12 mouse cellular contexts compared by ENCODE assay signal in the genomic region with DNA sequence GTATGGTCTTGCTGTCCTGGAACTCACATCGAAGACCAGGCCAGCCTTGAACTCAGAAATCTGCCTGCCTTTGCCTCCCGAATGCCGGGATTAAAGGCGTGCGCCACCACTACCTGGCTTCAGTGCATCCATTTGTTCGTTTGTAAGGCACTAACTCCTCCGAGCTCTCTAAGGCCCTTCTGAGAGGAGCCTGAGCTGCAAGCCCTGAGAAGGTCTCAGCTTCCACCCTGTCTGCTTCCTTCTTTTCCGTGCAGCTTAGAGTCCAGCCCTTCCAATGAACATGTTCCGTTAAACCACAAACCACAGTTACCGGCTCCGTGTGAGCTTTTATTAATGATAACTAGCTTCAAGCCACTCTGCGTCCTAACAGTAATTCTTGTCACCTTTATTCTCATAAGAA. TPM values are rescaled to one million over a fixed set of nuclear protein-coding genes. Genes with fewer than 3 reads are reported as not detected.
DNase-seq lines count a peak whose midpoint lies in the region; ATAC-seq and TF ChIP-seq lines count a peak whose summit lies in the region.
"Had no signal": no experiment of that assay in that cellular context is flagged by ENCODE, and none has a peak within 500 bp of the region (broad histone marks: within the 10 kb centered on the region; RNA-seq: fewer than 3 reads in every experiment).

No protein-coding gene starts in this region.

- 0 out of 2 replicates have a peak overlapping the region, but pooled peaks have one; percentile 31 for H3K9ac ChIP-seq in liver, embryonic 12.5 days
- H3K9ac ChIP-seq in forebrain, embryonic 14.5 days (ENCODE audit: low read length), result no peak overlapping the region
- H3K9ac ChIP-seq: heart, embryonic 13.5 days; hindbrain, embryonic 15.5 days; kidney, embryonic 15.5 days had no signal

- H3K4me3 ChIP-seq in bone marrow macrophage, adult 2 months (ENCODE audit: insufficient read depth, low read length), result peak overlapping the region; percentile 38
- no peak overlapping the region for H3K4me3 ChIP-seq in liver, embryonic 12.5 days
- no peak overlapping the region for H3K4me3 ChIP-seq in forebrain, embryonic 14.5 days (ENCODE audit: low read depth, low read length)
- H3K4me3 ChIP-seq: heart, embryonic 13.5 days; hindbrain, embryonic 15.5 days; kidney, embryonic 15.5 days had no signal

- 25% methylated on average over 12 of the region's 12 CpGs for WGBS in liver, embryonic 12.5 days (ENCODE audit: insufficient replicate concordance)
- 89% methylated on average over 12 of the region's 12 CpGs for WGBS in forebrain, embryonic 14.5 days

- peak; percentile 82 for ATAC-seq in liver, embryonic 12.5 days
- peak; percentile 78 for ATAC-seq in neutrophil, adult 5-6 weeks (ENCODE audit: extremely low read depth, insufficient number of reproducible peaks, low FRiP score, poor library complexity, severe bottlenecking)
- no peak for ATAC-seq in forebrain, embryonic 14.5 days

- H3K36me3 ChIP-seq in liver, embryonic 12.5 days, result no peaks in the 10 kb centered on the region
- no peaks in the 10 kb centered on the region for H3K36me3 ChIP-seq in forebrain, embryonic 14.5 days (ENCODE audit: control insufficient read depth, insufficient read depth, low read length)
- H3K36me3 ChIP-seq: heart, embryonic 13.5 days; hindbrain, embryonic 15.5 days; kidney, embryonic 15.5 days had no signal

- no peak for TF ChIP-seq POLR2A in bone marrow macrophage, adult 2 months (IDR thresholded peaks at IDR 0.05; ENCODE audit: borderline replicate concordance, low read depth, low read length)

- no peak for TF ChIP-seq CTCF in bone marrow macrophage, adult 2 months (IDR thresholded peaks at IDR 0.05; ENCODE audit: low read depth, low read length)

- peak overlapping the region; percentile 11; the same call in 1 of the 2 replicates for H3K27ac ChIP-seq in bone marrow macrophage, adult 2 months (ENCODE audit: insufficient read depth, low read depth, low read length)
- H3K27ac ChIP-seq in liver, embryonic 12.5 days, result peak overlapping the region; percentile 65; the same call in 1 of the 2 replicates
- H3K27ac ChIP-seq in forebrain, embryonic 14.5 days (ENCODE audit: low read depth, low read length), result no peak overlapping the region
- H3K27ac ChIP-seq: heart, embryonic 13.5 days; hindbrain, embryonic 15.5 days; kidney, embryonic 15.5 days had no signal

- peak overlapping the region; percentile 43 for H3K4me2 ChIP-seq in liver, embryonic 12.5 days
- no peak overlapping the region for H3K4me2 ChIP-seq in forebrain, embryonic 14.5 days (ENCODE audit: low read length)
- H3K4me2 ChIP-seq: heart, embryonic 13.5 days; hindbrain, embryonic 15.5 days; kidney, embryonic 15.5 days had no signal

- DNase-seq in spleen, postnatal 4 days (ENCODE audit: low spot score in 2 of 2), result peak; percentile 27 to 64
- no peak for DNase-seq in spleen, adult 18-20 months
- DNase-seq in urinary bladder, postnatal 36 days (ENCODE audit: low spot score in 2 of 2), result no peak
- no peak for DNase-seq in forebrain, embryonic 14.5 days (ENCODE audit: low spot score)
- DNase-seq in urinary bladder, postnatal 25 days (ENCODE audit: low spot score), result no peak
- DNase-seq: lung, postnatal 14 days had no signal

- peaks cover 9% of the 10 kb centered on the region for H3K4me1 ChIP-seq in bone marrow macrophage, adult 2 months (ENCODE audit: control insufficient read depth, insufficient read depth, low read length)
- H3K4me1 ChIP-seq in liver, embryonic 12.5 days, result peaks cover 32% of the 10 kb centered on the region
- H3K4me1 ChIP-seq in forebrain, embryonic 14.5 days (ENCODE audit: control insufficient read depth, insufficient read depth, low read length), result 0 out of 2 replicates have a peak, but pooled peaks cover 2% of the 10 kb centered on the region
- H3K4me1 ChIP-seq: heart, embryonic 13.5 days; kidney, embryonic 15.5 days had no signal

- H3K27me3 ChIP-seq in liver, embryonic 12.5 days (replicated peaks), result no peaks in the 10 kb centered on the region
- no peaks in the 10 kb centered on the region for H3K27me3 ChIP-seq in forebrain, embryonic 14.5 days (replicated peaks; ENCODE audit: control insufficient read depth, insufficient read depth, low read length)
- H3K27me3 ChIP-seq: heart, embryonic 13.5 days; hindbrain, embryonic 15.5 days; kidney, embryonic 15.5 days had no signal

- no peaks in the 10 kb centered on the region for H3K9me3 ChIP-seq in liver, embryonic 12.5 days (replicated peaks)
- no peaks in the 10 kb centered on the region for H3K9me3 ChIP-seq in forebrain, embryonic 14.5 days (replicated peaks; ENCODE audit: control insufficient read depth, low read length)
- H3K9me3 ChIP-seq: heart, embryonic 13.5 days; hindbrain, embryonic 15.5 days; kidney, embryonic 15.5 days had no signal

RNA-seq across cellular contexts. Expression of gene Samsn1, which starts 19.8 kb away (rescaled TPM):
- polyA plus RNA-seq in bone marrow macrophage, adult 2 months (2012; ENCODE audit: insufficient read depth, insufficient read length, missing spikeins), result 22.2 and 26.0 TPM in 2 replicates
- polyA plus RNA-seq in liver, embryonic 12.5 days (2016; fragmentation: Nextera tagmentation; extraction: Ambion mirVana), result 17.6 and 17.7 TPM in 2 replicates
- 181 and 187 TPM in 2 replicates for total RNA-seq in neutrophil, adult 5-6 weeks (2017)
- polyA plus RNA-seq in forebrain, embryonic 14.5 days (2014; fragmentation: Nextera tagmentation; extraction: Ambion mirVana), result 1.4 and 1.5 TPM in 2 replicates

Comparison
In these comparisons a context has a peak if more than half of its experiments do, and no peak if none do; other contexts are left out.
1. DNase-seq: peak in spleen, postnatal 4 days (2 of 2); none in spleen, adult 18-20 months (0 of 2), urinary bladder, postnatal 36 days (0 of 2), forebrain, embryonic 14.5 days (single experiment) and urinary bladder, postnatal 25 days (single experiment).